Mouse (Mus musculus) left cerebral cortex, postnatal 10 days (tissue): ENCODE measurements at regions not wholly inside any gene's neighbourhood (a gene's known extent, or its start where the extent isn't known, plus 50 kb on each side); places are given as distances from the start of the nearest gene placed in this dataset.
"Not testable (repeated sequence)": the region's sequence is repeated elsewhere in the genome, so short reads cannot be mapped to it uniquely, and the experiment has no call there.

ENCODE experiments used
- DNase-seq, 2 experiments: peaks; one replicate each; pipeline ENCODE4 v3.0.0; 2021 to 2022; ENCODE audit warnings: low spot score in 2 of 2, mixed read lengths in 1 of 2; ENCODE audit errors: extremely low spot score in 1 of 2
- intact Hi-C: fragments of 180-260 bp; cut with DNase I; formaldehyde crosslinking; loops from one replicate; pipeline ENCODE4 v1.15.1; 2025

DNA sequence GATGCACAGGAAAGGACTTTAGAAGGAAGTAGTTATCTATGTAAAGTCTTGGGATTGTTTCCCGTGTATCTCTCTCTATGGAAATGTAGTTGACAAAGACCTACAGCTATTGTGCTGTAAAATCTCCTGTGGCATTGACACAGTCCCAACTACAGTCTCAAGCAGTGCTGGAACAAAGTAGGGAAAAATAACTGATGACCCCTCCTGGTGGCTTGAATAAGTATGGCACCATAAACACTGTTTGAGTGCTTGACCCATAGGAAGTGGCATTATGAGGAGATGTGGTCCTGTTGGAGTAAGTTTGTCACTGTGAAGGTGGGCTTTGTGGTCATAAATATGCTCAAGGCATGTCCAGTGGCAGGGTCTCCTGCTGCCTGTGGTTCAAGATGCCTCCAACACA is 928.4 kb upstream of the Mms22l start:
- intact Hi-C loops, result no loop called here
- DNase-seq, result no peak

DNA sequence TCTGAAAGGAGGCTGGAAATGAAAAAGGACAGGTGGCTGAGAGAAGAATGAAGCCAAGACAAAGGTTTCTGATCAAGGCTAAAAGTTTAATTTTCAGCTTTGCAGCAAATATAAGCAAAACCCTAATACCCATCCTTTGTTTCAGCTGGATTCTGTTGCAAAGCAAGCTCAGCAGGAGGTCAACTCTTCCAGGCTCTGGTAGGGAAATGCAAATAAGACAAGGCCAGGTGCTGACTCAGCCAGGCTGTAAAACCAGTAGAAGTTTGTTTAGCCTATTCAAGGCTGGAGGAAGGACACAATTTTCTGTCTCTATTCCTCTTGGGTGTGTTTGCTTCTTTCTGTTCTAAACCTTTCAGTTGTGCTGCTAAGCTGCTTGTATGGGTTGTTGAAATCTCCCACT is 923.2 kb upstream of the Mms22l start:
- DNase-seq, result no peak
- intact Hi-C loops, result no loop called here

DNA sequence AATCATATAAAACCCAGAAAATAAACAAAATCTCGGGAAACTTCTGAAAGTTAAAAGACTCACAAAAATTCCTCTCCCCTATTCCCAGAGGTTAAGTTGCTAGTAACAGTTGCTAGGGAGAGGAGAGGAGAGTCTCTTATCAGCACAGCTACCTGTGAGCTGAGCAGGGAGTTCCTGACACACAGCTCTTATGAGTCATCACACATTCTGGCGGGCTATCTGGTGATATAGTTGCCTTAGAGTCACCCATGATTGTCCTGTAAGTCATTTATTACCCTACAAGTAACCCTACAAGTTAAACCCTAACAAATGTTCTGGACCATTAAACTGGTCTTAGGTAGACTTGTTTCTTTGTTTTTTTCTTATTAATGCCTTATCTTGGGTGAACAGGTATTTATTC is 908.8 kb upstream of the Mms22l start:
- DNase-seq, result no peak
- intact Hi-C loops, result no loop called here

DNA sequence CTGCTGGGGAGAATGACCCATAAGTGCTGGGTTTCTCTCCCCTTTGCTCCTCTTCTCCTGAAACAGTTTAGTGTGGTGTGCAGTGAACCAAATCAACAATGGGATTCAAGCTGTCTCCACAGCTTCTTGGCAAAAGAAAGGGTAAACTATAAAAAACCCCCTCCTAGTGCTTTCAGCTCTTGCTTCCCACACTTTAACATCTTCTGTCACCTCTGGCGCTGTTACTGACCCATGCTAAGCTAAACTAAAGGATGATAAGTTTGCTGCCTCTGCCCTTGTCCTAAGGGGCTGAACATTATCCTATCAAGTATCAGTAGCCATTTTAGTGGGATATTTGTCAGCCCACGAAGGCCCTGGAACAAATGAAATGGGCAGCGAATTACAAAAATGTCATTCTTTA is 905.4 kb upstream of the Mms22l start:
- intact Hi-C loops, result no loop called here

DNA sequence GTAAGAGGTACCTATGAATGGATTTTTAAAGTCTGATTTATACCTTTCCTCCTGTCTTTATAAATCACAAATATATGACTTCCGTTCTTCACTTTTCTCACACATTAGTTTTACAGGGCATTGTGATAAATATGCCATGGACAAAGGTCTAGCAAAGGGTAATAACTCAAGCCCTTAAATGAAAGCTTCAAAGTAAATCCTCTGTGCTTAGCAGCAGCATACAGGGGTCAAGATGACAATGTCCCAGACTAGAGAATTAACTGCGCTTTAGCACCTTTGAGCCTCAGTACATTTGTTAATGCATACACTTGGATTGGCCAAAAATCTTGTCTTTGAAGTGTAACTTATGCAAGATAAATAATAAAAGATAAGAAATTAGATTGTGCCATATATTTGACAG is 904.7 kb upstream of the Mms22l start:
- intact Hi-C loops, result no loop called here

More for the DNA sequence above, 905.4 kb upstream of the Mms22l start:
- DNase-seq, result no peak

DNA sequence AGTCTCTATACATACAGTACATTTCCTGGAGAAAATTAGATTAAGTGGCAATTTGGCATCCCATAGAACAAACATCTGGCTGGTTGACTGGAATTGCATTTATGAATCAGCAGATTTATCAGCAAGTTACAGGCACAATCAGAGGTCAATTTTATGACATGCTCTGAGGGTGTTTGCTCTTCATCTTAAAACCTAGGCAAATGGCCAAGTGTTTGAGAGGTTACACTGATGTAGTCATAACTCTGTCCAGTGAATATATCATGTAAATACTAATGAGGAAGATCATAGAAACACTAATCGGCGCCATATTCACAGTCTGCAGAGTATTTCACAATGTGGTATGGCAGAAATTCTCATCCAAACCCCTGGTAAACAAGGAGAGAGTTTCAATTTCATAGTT is 896.2 kb upstream of the Mms22l start:
- intact Hi-C loops, result loop anchor here (5.0 to 10.0 kb wide), 4 partner anchors 225 to 1123 kb away; no protein-coding TSS in a partner anchor
- DNase-seq, result no peak

More for the DNA sequence above, 904.7 kb upstream of the Mms22l start:
- no peak for DNase-seq

DNA sequence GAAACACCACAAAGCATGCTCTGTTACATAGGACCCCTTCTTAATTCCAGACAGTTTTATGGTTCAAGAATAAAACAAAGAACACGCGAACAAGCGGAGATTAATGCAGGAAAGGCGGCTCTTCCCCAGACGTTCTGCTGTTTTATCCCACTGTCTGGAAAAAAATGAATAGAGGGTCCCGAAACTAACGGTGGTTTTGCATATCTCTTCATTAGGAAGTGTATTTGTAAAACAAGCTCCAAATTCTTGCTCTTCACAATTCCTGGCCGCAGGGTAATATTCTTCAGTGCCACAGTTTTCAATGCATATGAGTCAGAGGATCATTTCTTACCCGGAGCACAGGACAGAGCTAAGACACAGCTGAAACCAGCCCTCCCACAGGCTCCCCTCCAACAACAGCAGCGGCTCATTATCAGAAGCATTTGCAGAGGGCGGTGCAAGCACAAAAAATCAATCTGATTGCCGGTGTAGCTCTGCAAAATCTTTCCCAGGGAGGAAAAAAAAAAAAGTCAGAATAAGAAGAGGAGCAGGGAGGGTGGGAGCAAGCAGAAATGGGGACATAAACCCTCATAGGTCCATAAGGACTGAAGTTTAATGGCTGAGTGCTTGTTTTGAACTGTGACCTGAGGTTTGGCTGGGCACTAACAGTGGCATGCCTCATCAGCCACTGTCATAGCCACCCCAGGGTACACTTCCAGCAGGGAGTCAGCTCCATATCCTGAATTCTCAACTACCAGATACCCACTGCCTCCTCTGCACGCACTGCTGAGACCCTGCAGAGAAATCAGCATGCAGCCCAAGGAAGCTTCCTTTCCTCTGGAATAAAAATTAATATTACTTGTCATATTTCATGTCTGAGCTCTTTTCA is 894.6 kb upstream of the Mms22l start:
- intact Hi-C loops, result loop anchor here (5.0 to 10.0 kb wide), 4 partner anchors 223 to 1124 kb away; no protein-coding TSS in a partner anchor
- DNase-seq, result no peak

DNA sequence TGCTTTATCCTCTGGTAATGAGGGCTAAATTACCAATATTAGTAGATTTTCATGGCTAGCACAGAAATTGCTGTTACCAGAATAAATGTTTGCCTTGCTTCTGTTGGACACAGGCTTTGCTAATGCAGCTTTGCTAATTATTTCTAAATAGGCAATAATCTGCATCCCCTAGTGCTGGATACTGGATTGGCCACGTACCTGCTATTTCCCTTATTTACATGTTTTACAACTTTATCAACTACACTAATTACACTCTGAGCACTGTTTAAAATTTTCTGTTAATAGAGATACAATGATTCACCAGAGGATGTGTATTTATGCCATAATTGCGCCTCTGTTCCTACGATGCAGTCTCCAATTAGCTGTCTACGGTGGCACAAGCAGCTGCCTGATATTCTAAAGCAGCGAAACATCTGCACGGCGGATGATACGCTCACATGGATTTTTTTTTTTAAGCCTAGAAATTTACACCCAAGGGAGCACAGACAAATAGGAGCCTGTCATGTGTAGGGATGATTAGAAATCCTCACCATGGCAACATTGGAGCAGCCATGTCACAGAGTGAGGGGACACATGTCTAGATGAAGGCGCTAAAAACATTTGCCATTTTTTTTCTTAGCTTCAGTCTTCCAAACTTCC is 893.8 kb upstream of the Mms22l start:
- DNase-seq, result no peak
- intact Hi-C loops, result loop anchor here (5.0 to 10.0 kb wide), 4 partner anchors 222 to 1125 kb away; no protein-coding TSS in a partner anchor

DNA sequence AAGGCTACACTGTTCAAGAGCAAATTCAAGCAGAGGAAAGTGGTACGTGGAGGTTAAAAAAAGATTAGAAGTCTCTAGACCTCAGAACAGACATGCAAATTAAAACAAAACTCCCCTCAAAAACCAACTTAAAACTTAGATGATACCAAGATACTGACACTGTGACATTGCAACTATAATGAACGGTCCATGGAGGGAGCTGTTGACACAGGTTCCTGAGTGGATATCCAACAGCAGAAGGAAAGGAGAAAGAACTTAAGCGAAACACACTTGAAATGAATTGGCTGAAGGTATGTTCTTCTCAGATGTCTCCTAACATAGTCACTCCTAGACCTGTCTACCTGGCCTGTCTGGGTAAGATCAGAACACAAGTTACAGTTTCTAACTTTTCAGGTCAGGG is 888.9 kb upstream of the Mms22l start:
- DNase-seq, result no peak
- intact Hi-C loops, result loop anchor here (10.0 kb wide), 2 partner anchors 217 to 547 kb away; no protein-coding TSS in a partner anchor

DNA sequence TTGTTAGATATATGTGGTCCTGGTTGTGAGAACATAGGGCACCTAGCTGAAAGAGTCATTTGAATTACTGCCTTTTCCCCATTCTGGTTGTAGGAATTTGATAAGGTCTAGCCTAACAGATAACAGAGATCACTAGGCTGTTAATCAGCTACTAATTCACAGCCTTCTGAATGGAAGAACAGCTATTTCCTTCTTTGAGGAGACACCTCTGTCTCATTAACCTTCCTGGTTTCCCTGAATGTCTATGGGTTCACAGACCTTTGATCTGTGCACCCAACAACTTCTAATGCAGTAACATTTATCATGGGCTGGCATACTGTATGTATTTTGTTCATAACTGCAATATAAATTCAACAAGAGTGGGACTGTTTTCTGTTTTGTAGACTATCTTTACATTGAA is 875.0 kb upstream of the Mms22l start:
- no peak for DNase-seq
- intact Hi-C loops, result no loop called here

DNA sequence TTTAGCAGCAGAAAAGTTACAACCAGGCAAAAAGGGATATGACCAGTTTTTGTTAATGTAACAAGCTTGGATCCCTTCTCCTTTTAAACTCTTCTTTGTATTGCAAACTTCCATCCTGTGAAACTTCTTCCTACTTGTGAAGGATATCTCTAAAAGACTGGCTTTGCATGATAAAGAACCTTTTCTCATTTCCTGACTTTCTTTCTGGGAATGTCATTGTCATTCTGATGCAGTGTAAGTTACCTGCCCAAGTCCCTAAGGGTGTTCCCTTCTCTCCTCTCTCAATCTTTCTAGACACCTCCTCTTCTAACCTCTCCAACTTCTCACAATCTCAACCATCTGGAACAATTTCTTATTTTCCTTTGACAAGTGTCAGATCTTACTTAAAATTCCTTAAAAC is 874.0 kb upstream of the Mms22l start:
- DNase-seq, result no peak

DNA sequence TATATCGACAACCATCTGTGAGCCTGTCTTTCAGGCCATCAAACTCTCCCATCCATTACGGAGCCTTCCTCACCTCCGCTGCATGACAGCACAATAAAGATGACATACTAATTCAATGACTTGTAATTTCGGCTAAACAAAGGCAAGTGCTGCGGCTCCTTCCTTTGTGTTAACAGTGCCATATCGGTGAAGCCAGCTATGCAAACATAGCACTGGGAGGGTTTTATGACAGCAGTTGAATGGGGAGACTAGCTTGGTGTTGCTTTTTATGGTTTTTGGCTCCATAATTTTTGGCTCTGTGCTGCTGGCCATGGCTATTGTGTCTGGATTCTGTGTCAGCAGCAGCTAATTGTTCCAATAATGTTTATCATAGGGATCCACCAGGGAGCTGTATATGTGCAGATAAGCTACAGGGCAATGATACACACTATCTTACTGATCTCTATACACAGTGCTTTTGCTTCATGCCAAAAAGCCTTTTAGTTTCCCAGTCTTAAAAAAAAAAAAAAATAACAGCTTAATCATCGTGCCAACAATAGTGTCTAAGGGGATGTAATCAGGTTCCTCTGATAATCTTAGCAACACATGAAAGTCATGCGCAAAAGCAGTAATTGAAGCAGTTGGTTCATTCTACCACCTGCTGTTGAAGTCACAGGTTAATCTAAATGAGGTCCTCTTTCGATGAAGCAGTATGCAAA is 859.9 kb upstream of the Mms22l start:
- no peak for DNase-seq
- intact Hi-C loops, result no loop called here

More for the DNA sequence above, 874.0 kb upstream of the Mms22l start:
- intact Hi-C loops, result no loop called here

DNA sequence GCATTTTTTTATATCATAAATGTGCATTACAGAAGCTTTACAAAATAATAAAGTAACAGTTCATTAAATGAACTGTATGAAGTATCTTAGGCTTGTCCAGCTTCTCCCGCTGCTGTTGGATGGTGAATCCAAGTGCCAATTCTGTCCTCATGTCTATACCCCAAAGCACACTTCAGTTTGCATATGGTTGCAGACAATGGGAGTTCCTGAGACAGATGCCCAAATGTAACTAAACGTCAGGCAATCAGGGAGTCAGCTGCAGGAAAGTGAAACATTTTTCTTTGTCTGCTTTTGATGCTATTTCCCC is 859.4 kb upstream of the Mms22l start:
- DNase-seq, result no peak
- intact Hi-C loops, result no loop called here

DNA sequence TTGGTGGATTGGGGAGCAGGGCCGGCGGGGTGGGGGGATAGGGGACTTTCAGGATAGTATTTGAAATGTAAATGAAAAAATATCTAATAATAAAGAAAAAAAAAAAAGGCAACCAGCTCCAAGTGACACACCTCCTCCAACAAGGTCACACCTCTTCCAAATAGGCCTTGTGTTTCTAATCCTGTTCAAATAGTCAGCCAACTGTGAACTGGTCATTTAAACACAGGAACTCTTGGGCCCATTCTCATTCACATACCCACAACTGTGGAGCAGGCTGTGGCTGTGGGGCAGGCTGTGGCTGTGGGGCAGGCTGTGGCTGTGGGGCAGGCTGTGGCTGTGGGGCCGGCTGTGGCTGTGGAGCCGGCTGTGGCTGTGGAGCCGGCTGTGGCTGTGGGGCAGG is 839.6 kb upstream of the Mms22l start:
- DNase-seq, intact Hi-C loops: not testable (repeated sequence)

DNA sequence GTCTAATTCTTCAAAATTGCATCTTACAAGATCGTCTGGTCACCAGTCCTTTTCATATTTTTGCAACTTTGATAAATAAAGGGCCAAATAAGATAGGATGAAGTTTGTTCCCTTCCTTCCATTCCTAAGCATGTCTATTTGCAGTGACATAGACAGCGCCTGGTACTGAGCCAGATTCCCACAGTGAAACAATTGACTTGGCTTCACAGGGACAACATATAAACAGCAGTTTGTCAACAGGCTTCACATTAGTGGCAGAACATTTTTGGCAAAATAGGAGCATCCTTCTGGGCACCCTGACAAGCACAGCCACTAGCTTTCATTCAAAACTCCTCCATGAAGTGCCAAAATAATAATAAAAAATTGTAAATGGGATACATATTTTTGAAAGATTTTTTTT is 827.4 kb upstream of the Mms22l start:
- intact Hi-C loops, result no loop called here
- DNase-seq, result no peak

DNA sequence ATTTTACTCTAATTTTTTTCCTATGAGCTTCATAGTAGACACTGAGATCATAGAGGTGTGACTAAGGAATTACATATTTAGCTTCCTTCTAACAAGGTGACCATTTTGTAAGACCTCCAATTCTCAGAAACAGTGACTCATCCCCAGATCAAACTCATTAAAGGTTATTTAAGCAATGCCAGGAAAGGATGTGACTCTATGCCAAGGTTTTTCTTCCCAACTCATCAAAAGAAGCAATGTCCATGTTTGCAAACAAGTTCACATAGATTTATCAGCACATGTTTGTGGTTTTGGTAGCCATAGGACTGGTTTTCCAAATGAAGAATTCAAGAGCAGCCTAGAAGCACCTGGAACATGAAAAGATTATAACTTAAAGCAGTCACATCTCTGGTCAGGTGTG is 792.6 kb upstream of the Mms22l start:
- intact Hi-C loops, result no loop called here
- DNase-seq, result no peak

DNA sequence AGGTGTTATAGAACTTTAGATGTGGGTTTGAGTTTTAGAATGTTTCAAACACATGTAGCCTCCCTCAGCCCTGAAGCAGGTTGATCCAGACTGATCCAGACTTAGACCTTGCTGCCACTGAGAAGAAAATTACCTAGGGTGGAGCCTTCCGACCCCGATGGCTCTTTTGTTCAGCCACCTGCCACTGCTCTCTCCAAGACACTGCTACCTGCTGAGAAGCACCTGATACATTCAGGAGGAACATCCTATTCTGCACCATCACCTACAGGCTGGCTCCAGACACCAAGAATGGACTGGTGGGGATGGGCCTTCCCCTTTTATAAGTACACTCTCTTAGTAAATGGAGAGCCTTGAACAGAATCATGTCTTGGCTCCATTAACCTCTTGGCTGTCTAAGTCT is 785.5 kb upstream of the Mms22l start:
- intact Hi-C loops, result no loop called here
- DNase-seq, result no peak

DNA sequence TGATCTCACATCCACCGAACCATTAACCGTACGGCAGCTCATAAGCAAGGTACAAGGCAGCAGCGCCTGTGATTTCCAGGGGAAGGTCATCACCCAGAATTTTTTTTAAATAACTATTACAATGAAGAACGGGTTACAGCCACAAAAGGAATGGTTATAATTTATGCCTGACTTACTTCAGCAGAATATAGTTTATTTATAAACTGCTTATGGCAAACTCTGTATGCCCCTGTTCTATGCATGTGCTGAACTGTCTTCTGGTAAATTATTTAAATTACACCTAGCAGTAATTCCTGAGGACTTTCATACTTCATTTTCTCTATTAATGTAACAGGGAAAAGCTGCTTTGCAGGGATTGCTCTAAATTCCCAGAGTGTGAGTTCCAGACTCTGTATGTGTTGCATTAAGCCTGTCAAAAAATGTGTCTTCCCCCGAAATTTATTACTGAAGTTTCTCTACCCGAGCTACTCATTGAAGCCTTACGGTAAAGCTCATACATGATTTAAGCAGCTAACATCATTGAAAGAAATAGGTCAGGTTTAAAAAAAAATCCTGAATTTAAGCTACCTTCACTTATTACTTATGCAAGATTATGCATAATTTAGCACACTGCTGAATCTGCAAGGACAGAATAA is 782.4 kb upstream of the Mms22l start:
- DNase-seq, result no peak
- intact Hi-C loops, result no loop called here

DNA sequence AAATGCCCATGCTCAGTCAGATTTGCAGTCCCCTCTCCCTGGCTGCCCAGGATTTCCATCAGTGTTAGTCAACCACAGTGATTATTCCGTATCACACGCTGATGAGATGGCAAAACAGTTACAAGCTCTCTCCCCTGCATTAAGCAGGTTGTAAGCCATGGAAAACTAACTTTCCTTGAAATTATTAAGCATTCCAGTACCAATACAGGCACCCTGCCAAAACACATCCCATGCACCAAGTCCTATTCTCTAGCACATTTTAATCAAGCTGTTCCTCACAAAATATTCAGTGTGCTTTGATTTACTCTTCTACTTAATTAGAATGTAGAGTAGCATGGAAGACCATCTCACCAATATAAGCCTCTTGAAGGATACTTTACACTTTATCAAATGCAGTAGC is 768.4 kb upstream of the Mms22l start:
- intact Hi-C loops, result no loop called here
- DNase-seq, result no peak
